Mouse (Mus musculus) c-Kit-positive CD71-negative TER-119-negative erythroid progenitor cells, embryonic 14.5 days (primary cell): Measurements from ENCODE around the gene Atg7.

Source experiments
- DNase-seq: peaks from one replicate; pipeline ENCODE4 v3.0.0-alpha.2; 2013; ENCODE audit warnings: low read depth

Gene Atg7

DNA sequence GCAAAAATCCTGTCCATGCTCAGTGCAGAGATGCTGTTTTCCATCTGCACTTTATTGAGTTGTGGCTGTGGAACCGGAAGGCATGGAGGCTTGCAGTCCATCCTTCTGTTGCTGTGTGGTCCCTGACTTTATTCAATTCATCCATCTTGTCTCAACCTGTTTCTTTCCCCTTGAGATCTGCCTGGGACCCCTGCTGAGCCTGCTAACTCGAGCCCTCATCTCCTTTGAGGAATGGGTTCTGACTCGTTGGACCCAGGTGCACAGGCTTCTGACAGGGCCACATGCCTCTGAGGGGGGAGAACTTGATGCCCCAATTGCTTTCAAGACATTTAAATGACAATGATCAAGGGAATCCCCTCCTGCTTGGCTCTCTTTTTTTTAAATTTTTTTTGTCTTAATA, 143.6 kb downstream of the Atg7 start:
- DNase-seq, result no peak

DNA sequence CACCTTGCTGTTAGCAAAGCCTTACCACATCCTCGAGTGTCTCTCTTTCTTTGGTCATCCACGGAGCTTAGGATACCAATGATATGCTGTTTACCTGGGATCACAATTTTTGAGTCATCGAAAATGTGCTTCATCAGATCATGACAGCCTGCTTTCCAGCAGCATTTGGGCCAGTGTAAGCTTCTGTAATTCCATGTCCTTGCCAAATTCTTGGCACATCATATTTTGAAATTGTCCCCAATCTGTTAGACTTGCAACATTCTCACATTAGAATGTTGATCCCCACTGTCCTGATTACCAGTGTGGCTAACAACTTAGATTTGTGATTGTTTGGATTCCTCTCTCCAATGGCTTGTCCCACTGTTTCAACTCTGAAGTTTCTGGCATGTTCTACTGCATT, 144.7 kb downstream of the Atg7 start:
- no peak for DNase-seq

DNA sequence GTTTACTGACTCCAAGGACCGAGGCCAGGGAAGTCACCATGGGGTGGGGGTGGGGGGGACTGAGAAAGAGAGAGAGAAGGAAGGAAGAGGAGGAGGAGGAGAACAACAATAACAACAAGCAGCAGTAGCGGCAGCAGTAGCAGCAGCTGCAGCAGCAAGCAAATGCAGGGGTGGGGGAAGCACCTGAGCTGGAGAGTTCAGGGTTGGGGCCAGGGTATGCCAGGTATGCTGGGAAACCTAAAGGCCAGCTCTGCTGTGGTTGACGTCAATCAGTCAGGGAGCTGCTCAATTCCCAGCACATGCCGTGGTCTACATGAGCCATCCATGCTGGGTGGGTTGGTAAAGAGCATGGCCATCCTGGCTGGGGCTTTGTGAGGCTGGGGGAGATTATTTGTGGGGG, 145.8 kb downstream of the Atg7 start:
- DNase-seq, result no peak

DNA sequence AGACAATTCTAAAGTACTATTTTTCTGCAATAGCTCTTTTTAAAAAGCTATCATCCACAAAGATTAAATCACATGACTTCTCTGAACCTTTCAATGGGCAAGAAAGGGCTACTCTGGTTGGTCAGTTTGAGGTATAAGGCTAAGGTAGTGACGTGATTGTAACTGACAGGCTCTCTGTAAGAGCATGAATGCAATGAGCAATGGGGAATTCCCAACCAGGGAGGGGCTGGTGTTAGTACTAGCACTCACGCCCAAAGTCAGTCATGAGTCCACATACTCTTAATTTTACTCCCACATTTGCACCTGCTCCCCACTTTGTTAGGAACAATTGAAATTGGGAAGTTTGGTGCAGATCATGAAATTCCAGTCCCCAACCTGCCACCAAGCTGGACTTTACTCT, 147.2 kb downstream of the Atg7 start:
- no peak for DNase-seq

DNA sequence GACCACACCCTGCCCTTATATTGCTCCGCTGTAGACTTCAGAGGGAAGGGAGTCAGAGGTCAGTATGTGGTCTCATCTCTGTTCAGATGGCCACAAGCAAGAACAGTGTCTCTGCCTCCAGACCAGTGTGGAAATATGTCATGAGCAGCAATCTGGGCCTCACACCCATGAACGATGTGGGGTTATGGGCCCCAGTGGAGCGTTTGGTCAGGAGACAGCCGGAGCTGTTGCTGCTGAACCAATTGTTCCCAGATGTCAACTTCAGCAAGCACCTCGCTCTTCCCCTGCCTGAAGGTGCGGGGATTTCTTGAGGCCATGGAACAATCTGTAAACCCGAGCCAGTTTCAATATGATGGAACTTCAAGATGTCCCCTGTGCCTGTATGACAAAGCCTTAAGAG, 148.0 kb downstream of the Atg7 start:
- DNase-seq, result no peak

DNA sequence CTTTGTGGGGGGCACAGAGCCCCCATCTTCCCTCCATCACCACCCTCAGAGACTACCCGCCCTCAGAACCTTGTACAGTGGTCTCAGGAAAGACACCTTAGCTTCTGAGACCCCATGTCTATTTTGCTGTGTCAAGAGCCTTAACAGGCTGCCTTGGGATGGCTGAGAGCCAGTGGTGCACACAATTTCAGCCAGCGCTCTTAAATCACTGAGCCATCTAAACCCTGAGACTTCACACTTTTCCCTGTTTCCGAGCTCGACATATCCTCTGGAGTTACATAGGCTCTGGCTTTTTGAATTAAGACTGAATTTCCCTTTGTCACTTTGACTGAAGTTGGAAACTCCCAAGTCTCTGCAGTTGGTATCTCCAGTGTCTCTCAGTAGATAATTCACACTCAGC, 148.9 kb downstream of the Atg7 start:
- DNase-seq, result no peak

DNA sequence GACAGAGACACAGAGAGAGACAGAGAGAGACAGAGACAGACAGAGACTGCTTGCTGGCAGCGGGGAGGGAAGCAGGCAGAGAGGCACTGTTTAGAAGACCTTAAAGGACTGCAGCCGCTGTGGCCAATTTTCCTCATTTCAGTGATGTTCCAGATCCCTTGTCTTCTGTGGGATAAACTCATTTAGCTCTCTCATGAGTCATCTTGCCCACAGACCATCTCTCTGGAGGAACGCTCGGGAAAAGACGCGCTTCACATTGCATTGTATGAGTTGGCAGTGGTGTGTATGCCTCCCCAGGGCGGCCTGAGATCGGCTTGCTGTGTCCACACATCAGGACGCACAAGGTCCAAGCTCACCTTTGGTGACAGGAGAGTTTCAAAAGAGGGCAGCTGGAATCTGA, 151.8 kb downstream of the Atg7 start:
- DNase-seq, result no peak

DNA sequence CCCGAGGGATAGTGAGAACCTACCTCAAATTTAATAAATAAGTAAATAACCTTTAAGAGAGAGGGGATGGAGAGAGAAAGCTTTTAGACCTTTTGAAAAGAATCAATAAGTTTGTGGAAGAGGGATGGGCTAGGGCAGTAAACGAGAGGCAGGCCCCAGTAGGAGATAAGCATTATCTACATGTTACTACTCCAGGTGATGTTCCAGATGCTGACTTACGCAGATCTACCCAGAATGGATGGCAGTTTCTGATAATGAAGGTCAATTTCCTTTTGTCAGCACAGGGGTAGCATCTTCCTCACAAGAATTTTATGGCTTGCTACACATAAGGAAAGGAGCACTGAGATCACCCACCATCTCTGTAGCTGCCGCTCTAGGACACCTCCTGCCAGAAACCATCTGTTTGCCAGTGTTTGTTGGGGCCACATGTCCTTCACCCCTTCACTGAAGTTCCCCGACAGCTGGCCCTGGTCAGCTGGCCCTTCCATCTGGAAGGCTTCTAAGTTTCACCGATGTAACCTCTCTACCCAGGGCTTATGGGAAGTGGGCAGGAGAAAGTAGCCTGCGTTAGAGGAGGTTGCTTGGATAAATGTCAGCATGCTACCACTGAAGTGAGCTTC, 152.9 kb downstream of the Atg7 start:
- DNase-seq, result no peak

DNA sequence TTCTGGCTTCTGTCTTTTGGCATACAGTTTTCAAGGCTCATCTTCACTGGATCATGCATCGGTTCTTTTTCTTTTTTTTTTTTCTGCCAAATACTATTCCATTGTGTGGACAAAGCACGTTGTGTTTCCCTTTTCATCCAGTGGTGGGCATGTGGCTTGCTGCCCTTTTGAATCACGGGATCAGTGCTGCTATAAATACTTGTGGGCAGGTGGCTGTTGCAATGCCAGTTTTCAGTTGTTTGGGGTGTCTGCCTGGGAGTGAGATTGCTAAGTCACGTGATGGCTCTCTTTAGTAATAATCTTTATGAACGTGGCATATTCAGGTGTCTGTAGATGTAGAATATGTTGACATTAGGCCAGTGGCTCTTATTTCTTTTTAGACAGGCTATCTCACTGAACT, 155.0 kb downstream of the Atg7 start:
- no peak for DNase-seq

DNA sequence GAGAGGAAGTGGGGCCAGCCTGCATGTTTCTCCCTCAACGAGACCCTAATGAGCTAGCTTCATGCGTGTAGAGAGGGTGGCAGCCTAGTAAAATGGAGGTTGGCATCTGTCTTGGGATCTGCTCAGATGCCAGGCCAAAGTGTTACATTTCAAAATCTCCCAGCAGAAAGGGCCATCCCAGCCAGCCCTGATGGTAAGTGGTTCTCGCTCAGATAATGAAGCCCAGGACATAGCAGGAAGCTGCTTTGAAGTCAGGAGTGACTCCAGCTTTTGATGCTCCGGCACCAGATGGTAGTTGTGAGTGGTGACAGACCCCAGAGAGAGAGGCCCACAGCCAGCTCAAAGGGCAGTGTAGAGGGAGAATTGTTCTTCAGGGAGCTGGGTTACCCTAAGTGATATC, 155.8 kb downstream of the Atg7 start:
- DNase-seq, result no peak

DNA sequence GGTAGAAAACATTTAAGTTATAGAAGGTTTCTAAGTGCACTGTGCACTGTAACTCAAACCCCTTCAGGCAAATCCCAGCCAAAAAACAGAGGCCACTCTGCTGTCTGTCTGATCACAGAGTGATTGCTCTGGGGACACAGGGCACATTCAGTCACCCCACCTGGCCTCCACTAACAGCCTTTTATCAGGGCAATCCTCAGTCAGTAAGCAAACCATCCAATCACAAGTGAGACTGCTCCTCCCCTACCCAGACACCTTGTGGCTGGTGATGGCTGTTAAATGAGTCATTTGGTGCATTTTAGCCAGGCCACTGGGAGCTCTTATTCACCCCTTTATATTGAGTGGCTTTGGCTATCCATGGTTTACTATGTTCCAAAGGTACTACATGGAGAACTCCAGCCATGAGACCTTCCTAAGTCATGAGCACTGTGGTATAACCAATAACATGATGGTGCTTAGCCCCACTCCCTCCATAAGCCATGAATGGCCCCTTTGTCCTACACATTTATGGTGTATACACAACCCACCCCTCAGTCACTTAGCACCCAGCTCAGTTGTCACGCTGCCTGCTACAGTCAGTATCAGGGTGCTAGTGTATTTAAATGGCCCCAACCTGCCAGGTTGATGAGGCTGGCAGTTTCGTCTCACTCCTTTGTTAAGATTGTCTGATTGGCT, 157.5 kb downstream of the Atg7 start:
- DNase-seq, result no peak

DNA sequence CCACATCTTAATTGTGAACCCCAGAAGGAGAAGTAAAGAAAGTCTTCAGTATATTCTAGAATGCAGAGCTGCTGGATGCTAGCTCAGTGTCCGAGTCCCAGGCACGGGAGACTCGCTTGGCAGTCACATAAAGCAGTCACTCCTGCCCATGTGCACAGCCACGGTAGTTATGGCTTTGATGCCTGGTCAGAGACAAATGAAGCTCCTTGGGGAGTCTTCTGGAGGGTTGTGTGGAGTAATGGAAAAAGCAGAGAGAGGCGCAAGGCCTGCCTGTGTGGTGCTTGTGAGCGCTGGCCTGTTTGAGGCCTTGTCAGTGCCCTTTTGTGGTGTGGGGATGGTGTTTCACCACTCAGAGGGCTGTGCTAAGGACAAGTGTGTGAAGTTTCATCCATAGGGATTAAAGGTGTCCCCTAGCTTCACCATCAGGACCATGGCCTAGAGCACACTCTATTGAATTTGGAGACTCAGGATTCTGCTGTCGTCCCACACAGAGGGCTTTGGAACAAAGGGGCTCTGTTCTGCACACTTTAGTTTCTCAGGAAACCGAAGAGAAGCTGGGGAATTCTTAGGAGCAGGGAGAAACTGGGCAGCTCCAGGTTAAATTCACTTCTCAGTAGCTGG, 161.1 kb downstream of the Atg7 start:
- DNase-seq, result no peak

DNA sequence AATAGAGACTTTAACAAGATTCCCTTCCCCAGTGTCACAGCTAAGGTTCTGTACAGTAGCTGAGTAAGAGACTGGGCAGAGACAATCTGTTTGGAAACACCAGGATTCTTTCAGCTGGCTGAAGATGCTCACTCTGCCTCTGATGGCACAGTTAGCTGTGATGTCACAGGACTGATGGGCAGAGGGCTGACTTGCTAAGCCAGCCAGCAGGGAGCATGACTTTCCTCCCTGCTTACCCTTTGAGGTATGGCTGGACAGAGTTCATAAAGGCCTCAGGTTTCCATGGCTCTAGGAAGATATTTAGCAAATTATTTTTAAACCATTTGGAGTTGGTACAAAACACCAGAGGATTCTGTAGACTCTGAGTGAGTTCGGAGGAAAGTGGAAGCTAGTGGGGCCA, 162.0 kb downstream of the Atg7 start:
- DNase-seq, result no peak

DNA sequence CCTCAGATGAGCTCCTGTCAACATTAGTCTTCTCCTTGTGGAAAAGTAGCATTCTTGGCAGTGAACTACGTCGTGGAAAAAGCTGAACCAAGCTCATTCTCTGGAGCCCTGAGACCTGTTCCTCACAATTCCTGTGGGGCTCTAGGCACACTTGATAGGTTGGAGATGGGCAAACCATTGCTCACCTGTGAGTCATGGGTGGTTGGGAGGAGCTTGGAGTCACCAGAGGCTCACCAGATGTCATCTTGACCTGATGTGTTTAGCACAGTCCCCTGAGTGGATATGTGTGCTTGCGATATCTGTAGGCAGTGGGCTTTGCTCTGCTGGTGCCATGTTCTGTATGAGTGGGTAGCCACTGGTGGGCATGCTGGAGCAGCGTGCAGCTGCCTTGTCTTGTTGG, 163.0 kb downstream of the Atg7 start:
- DNase-seq, result no peak

DNA sequence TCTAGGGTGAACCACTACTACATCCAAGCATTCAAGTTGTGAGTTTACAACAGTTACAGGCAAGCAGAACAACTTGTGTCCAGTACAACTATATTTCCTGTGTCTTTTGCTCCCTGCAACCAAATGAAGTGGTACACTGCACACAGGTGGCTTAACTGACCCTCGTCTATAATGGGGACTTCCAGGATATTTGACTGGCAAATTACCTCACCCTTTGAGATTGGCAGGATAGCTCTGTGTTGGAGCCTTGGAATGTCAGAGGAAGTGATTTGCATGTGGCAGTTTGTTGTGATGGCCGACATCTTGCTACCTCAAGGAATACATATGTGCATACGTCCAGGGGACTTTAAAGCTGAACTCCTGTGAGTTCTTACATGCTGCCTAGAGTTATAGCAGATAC, 164.6 kb downstream of the Atg7 start:
- DNase-seq, result no peak

DNA sequence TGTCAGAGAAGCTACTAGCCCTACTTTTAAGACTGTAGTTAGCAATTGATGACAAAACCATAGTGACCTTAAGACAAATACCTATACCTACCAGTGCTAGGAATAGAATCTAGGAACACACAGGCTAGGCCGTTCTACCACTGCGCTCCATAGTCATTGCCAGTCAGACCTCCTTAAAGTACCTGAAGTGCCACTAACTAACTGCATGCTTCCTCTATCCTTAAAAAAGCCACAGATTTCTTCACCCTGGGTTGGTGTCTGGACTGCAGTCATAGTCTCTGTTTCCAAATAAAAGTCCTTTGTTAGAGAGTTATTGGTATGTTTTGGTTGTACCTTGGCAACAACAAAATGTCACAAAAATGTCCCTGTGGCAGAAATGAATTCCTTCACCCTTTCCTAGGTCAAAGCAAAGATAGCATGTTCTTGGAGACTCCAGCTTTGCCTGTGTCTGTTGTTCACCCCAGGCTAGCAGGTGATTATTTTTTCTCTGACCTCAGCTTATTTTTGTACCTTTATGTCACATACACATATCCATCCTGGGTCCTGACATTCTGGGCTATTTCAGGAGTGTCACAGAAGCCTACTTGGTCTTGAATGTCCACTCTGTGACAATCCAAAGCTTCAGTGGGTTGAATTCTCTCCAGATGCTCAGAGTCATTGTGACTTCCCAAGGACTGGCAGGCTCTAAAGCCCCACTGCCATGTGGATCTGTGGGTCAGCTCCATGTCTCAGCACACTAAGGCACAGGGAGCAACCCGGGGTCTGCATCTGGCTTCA, 165.9 kb downstream of the Atg7 start:
- no peak for DNase-seq

DNA sequence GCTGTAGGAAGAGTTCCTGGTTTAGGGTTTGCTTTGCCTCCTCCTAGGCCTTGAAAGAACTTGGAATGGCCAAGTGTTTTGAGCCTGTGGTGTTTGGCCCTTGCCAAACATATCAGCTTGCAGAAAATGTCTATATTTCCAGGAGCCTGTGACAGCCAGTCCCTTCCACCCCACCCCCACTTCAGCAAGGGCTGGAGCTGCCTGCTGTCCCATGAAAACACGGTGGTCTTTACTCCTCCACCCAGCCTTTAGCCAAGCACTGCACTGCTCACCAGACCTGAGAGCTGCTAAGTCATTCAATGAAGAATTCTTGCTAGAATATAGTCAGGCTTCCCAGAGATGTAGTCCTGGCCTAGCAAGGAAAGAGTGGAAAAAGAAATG, 166.5 kb downstream of the Atg7 start:
- no peak for DNase-seq

DNA sequence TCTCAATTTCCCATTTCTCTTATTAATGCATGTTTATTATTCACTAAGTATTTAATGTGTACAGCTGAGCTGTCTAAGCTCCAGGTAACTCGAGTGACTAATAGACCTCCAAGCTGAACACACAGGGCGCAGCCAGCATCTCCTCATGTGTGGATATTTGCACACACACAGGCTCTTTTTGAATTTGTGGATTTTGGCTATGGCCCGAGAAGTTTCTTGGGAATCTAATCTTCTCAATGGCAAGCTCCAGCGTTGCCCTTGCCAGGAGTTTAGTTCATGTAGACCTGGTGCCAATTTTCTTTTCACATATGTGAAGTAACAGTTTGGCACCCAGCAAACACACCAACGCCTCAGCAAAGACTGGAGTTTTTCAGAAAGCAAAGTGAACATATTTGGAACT, 169.4 kb downstream of the Atg7 start:
- no peak for DNase-seq

DNA sequence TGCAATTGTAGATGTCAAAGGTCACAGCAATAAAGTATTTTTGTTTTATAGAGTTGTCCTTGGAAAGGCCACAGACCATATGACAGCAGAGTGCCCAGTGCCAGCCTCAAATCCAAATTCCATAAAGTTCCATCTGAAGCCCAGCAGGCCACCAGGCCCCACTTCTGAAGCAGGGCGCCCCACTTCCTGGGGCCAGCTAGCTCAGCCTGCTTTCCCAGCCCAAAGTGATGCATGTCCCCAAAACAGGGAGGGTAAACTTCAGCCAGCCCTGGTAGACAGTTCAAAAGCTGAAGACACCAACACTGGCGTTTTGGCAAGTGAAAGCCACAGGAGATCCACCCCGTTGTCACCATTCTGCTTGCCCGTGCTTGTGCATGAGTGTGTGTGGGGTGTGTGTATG, 169.9 kb downstream of the Atg7 start:
- no peak for DNase-seq

DNA sequence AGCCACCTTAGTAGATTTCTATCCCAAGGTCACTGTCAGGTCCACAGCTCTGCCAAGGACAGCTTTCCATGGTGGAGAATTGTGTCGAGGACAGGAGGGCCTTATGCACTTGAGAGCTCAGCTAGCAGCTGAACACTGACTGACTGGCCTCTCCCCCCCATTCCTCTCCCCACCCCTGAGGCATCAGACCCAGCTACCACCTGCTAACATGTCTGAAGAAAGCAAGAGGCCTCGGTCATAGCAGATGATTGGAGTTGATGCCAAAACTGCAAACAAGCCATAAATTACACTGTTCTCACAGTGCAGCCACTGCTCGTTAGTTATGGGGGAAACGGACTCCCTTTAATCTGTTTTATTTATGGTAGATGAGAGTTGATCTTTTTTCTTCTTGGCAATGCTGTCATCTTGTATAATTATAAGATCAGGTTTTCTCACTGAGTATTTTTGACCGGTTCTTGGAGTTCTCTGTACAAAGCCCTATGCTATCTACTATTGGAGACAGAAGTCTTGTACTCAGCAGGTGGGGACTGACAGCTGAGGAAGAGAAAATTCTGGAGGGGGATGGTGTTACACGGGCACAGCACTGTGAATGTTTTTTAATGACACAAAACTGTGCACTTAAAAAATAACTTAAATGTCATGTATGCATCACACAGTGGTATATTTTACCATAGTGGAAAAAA, 171.4 kb downstream of the Atg7 start:
- no peak for DNase-seq

DNA sequence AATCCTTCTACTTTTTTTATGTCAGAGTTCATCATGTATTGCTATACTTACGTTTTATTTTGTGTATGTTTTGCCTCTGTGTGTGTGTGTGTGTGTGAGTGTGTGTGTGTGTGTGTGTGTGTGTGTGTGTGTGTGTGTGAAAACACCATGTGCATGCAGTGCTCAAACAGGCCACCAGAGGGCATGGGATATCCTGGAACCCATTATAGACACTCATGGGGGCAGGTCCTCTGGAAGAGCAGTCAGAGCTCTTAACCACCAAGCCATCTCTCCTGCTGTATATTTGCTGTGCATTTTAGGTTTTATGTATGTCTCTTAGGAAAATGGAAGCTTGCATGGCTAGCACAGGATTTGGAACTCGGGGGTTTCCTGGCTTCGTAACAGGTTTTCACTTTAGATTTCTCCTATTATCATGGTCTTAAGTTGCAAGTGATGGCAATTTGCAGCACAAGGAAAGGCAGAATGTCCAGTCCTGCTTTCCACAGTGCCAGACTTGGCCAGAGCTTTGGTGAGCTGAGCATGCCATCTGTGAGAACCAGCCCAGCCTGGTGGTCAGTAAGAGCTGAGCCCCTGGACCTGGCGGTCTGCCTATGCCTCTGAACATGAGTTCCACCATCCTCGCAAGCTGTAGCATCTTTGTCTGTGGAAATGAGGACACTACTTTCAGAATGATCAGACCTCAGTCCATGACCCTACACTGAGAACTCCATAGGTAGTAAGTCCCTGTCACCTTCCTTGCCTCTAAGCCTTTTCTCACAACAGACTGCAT, 172.2 kb downstream of the Atg7 start:
- no peak for DNase-seq

DNA sequence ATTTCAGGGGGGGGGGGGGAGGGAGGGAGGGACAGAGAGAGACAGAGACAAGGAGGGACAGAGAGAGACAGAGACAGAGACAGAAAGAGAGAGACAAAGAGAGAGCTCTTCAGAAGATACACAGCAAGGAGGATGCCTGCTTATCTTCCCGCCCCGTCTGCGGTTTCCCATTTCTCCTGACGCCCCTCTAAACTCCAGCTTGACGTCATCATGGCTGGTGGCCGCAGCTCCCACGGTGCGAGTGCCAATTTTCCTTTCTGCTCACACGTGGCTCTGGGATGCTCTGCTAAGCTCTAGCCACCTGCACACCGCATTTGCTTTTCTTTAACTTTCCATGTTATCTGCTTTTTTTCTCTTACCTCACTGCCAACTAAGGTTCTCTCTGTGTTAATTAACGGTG, 175.1 kb downstream of the Atg7 start:
- DNase-seq, result peak; percentile 49
